Mouse (Mus musculus) mouse trophoblast stem cell (cell line): ENCODE results near the gene C1rl.
"Not testable (repeated sequence)": the region's sequence is repeated elsewhere in the genome, so short reads cannot be mapped to it uniquely, and the experiment has no call there.

Source experiments
- in situ Hi-C, 2 experiments: fragments of 300-500 bp; cut with MseI, MboI; formaldehyde crosslinking; loops; 2 replicates in 1 of 2; 3 replicates in 1 of 2; pipeline ENCODE4 v1.15.1; 2025

The C1rl gene

GRCm38 (mm10) chr6:124472801-124473200 is 20.1 kb upstream of the C1rl start:
- in situ Hi-C loops: no loop called here

GRCm38 (mm10) chr6:124474621-124475020 is 18.3 kb upstream of the C1rl start:
- in situ Hi-C loops: no loop called here

GRCm38 (mm10) chr6:124475335-124476075 is 17.4 kb upstream of the C1rl start:
- in situ Hi-C loops: not testable (repeated sequence)

- in situ Hi-C loops: no loop called here
Observed at GRCm38 (mm10) chr6:124476216-124476615, 16.7 kb upstream of the C1rl start.

GRCm38 (mm10) chr6:124476796-124477195 is 16.1 kb upstream of the C1rl start:
- in situ Hi-C loops: no loop called here

GRCm38 (mm10) chr6:124477221-124477655 is 15.7 kb upstream of the C1rl start:
- in situ Hi-C loops: no loop called here

- in situ Hi-C loops: no loop called here
Observed at GRCm38 (mm10) chr6:124477922-124478651, 14.8 kb upstream of the C1rl start.

- in situ Hi-C loops: no loop called here
Observed at GRCm38 (mm10) chr6:124478874-124479572, 13.9 kb upstream of the C1rl start.

GRCm38 (mm10) chr6:124479573-124479930 is 13.4 kb upstream of the C1rl start:
- in situ Hi-C loops: no loop called here

- in situ Hi-C loops: no loop called here
Observed at GRCm38 (mm10) chr6:124480295-124480694, 12.6 kb upstream of the C1rl start.

- in situ Hi-C loops: no loop called here
Observed at GRCm38 (mm10) chr6:124481571-124481970, 11.3 kb upstream of the C1rl start.

- in situ Hi-C loops: not testable (repeated sequence)
Observed at GRCm38 (mm10) chr6:124483831-124484230, 9.1 kb upstream of the C1rl start.

- in situ Hi-C loops: no loop called here
Observed at GRCm38 (mm10) chr6:124484851-124485250, 8.1 kb upstream of the C1rl start.

GRCm38 (mm10) chr6:124485414-124486144 is 7.3 kb upstream of the C1rl start:
- in situ Hi-C loops: no loop called here

- in situ Hi-C loops: no loop called here
Observed at GRCm38 (mm10) chr6:124487509-124487908, 5.4 kb upstream of the C1rl start.

GRCm38 (mm10) chr6:124488952-124489351 is 4.0 kb upstream of the C1rl start:
- in situ Hi-C loops: no loop called here

GRCm38 (mm10) chr6:124491427-124491826 is 1.5 kb upstream of the C1rl start:
- in situ Hi-C loops: loop anchor here (10.0 kb wide), 1 partner anchor 53 kb away; the partner anchor contains the start of gene C1s1 (in 2 of the 2)

- in situ Hi-C loops: loop anchor here (10.0 kb wide), 1 partner anchor 51 kb away; the partner anchor contains the start of gene C1s1 (in 2 of the 2)
Observed at GRCm38 (mm10) chr6:124493886-124494285, 973 bp downstream of the C1rl start.

- in situ Hi-C loops: loop anchor here (10.0 kb wide), 1 partner anchor 49 kb away; the partner anchor contains the start of gene C1s1 (in 2 of the 2)
Observed at GRCm38 (mm10) chr6:124496054-124496453, 3.1 kb downstream of the C1rl start.

- in situ Hi-C loops: loop anchor here (10.0 kb wide), 1 partner anchor 45 kb away; the partner anchor contains the start of gene C1s1 (in 2 of the 2)
Observed at GRCm38 (mm10) chr6:124499914-124500566, 7.1 kb downstream of the C1rl start.

GRCm38 (mm10) chr6:124501473-124501872 is 8.6 kb downstream of the C1rl start:
- in situ Hi-C loops: no loop called here
